Mouse (Mus musculus) megakaryocyte, embryonic 14.5 days (primary cell): ENCODE data around the gene Ppt1. TPM values are rescaled to one million over a fixed set of nuclear protein-coding genes. Genes with fewer than 3 reads are reported as not detected.

ENCODE experiments used
- H3K27me3 ChIP-seq: replicated peaks from 2 replicates; pipeline ENCODE3; 2012; ENCODE audit warnings: inconsistent platforms
- H3K36me3 ChIP-seq: replicated peaks from 2 replicates; pipeline ENCODE3; 2012; ENCODE audit warnings: low read length, inconsistent platforms, mixed read lengths
- H3K4me1 ChIP-seq: 2 replicates; pipeline ENCODE4 v1.6.1; 2012; ENCODE audit warnings: inconsistent platforms
- H3K4me3 ChIP-seq: replicated peaks from 2 replicates; pipeline ENCODE3; 2012; ENCODE audit warnings: moderate library complexity, mild to moderate bottlenecking, inconsistent platforms
- H3K9me3 ChIP-seq: 2 replicates; pipeline ENCODE4 v1.6.1; 2012; ENCODE audit warnings: inconsistent platforms
- FLI1 ChIP-seq: IDR thresholded peaks from 2 replicates; pipeline ENCODE4 v1.6.1; 2012; ENCODE audit warnings: low read length, inconsistent platforms, mixed read lengths
- GATA1 ChIP-seq: IDR thresholded peaks from 3 replicates; pipeline ENCODE4 v1.6.1; 2012; ENCODE audit warnings: mixed read lengths, low read length, inconsistent platforms, borderline replicate concordance
- polyA plus RNA-seq: library from polyadenylated mRNA; stranded (reverse); fragments of >175 nt; gene quantifications from 2 replicates; pipeline ENCODE4 v1.2.3, GENCODE M21; 2012; ENCODE audit warnings: low replicate concordance; ENCODE audit not compliant: insufficient read depth

The Ppt1 gene
- polyA plus RNA-seq, 1 experiment: 4.9 TPM

DNA sequence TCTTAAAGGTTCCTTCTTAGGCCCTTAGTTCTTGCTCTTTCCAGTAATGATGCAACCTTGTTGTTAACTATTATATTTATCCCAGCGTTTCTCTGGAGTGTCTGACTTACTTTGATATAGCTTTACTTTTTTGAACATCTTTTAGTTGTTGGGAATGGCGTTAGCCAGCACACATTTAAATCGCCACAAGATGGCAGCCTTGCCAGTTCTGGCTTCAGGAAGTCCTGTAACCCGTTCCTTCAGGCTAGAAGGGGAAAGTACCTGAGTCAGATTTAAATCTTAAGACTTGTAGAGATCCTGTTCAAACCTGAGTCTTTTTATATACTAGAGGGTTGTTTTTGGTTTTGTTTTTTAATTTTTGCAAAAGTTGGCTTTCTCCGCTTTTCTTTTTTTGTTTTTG is 62.3 kb downstream of the Ppt1 start:
- Histone ChIP-seq H3K27me3 (no peaks in the 10 kb centered on the region), H3K36me3 (peaks cover 7% of the 10 kb centered on the region), H3K4me3 (no peak overlapping the region), H3K9me3 (0 out of 2 replicates have a peak, but pooled peaks cover 9% of the 10 kb centered on the region), H3K4me1 (peaks cover 75% of the 10 kb centered on the region)
- TF ChIP-seq GATA1: no peak
- TF ChIP-seq FLI1: no peak

DNA sequence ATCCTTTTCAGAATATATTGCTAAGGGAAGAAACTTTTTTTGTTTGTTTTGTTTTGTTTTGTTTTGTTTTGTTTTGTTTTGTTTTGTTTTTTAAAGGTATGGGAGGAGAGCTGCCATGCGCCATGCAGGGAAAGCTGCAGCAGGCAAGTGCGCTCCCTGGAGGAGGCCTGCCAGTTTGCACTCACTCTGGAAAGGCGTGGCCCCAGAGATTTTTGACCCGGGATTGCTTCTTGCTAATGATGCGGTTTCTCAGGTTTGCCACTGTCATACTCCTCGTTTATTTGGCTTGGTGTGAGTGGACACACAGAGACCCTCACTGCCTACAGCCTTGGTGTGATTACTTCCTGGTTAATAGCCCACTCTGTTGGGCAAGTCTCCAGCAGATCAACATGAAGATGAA is 66.1 kb downstream of the Ppt1 start:
- Histone ChIP-seq H3K27me3 (no peaks in the 10 kb centered on the region), H3K9me3 (peaks cover 13% of the 10 kb centered on the region), H3K4me3 (no peak overlapping the region), H3K36me3 (no peaks in the 10 kb centered on the region), H3K4me1 (peaks cover 52% of the 10 kb centered on the region)
- TF ChIP-seq FLI1: no peak
- TF ChIP-seq GATA1: no peak

DNA sequence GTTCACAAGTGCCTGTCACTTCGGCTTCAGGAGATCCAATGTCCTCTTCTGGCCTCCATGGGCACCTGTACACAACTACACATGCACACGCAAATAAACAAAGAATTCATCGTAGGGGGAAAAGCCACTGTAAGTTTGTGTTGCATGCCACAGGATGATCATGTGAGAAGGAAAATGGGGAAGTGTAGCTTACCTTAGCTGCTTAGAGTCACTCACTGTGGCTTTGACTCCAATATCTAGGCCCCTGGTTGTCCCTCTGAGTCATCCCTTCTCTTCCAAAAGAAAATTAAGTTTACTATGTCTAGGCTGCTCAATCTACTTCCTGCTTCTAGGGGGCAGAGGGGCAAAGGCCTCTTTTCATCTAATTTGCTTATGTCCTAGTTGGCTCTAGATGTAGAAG is 67.7 kb downstream of the Ppt1 start:
- H3K4me1 ChIP-seq: peaks cover 40% of the 10 kb centered on the region
- H3K4me3 ChIP-seq: no peak overlapping the region
- no peaks in the 10 kb centered on the region for H3K27me3 ChIP-seq
- no peak for TF ChIP-seq FLI1
- no peak for TF ChIP-seq GATA1
- H3K36me3 ChIP-seq: no peaks in the 10 kb centered on the region
- H3K9me3 ChIP-seq: peaks cover 17% of the 10 kb centered on the region

DNA sequence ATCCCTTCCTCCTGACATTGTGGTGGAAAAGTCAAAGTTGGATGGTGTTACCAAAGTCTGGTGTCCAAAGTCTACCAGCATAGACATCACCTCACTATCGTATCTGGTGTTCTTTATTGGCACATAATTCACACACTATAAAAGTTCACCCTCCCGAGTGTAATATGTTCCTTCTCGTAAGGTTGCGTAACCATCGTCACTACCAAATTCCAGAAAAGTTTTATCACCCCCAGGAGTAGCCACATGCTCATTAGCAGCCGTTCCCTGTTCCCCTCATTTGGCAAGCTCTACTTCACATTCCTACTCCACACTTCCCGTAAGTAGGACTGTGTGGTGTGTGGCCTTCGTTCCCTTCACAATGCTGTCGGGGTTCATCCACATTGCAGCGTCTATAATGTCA is 69.3 kb downstream of the Ppt1 start:
- Histone ChIP-seq H3K9me3 (peaks cover 17% of the 10 kb centered on the region), H3K4me1 (peaks cover 28% of the 10 kb centered on the region), H3K4me3 (no peak overlapping the region), H3K27me3 (no peaks in the 10 kb centered on the region), H3K36me3 (no peaks in the 10 kb centered on the region)
- TF ChIP-seq FLI1: no peak
- no peak for TF ChIP-seq GATA1

Other genes with a start within 250 kb of the Ppt1 start
- gene 9530002B09Rik, start 147.0 kb upstream of the Ppt1 start, polyA plus RNA-seq: not detected in 2 replicates
- gene Cap1, start 49.8 kb downstream of the Ppt1 start, polyA plus RNA-seq: 88.2 and 145 TPM in 2 replicates
- gene Mfsd2a, start 124.9 kb downstream of the Ppt1 start, polyA plus RNA-seq: 0.12 and 14.4 TPM in 2 replicates
- not detected in 2 replicates for gene Mycl, start 159.4 kb downstream of the Ppt1 start, polyA plus RNA-seq
- 0.85 and 3.7 TPM in 2 replicates for gene Trit1, start 180.4 kb downstream of the Ppt1 start, polyA plus RNA-seq